Mouse (Mus musculus): ENCODE data around the gene Aip.

DNA sequence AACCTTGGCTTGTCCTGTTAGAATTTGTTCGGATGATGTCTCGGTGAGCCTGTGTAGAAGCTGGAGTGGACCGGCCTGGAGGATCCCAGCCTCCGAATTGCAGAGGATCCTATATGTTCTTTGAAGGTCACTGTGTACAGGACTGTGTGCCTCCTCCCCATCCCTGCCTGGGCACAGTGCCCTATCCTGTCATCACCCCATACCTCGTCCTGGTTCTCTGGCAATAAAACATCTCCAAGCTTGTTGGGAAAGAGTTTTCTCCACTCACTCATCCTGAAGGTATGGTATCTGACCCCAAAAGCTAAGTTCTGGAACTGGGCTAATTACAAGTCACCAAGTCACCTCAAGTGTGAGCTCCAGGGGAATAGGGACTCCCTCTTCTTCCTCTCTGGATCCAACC is 38.6 kb downstream of the Aip start:
- TF ChIP-seq CTCF (IDR thresholded peaks at IDR 0.05; ENCODE audit: low read depth) (no peak), EP300 (IDR thresholded peaks at IDR 0.05; ENCODE audit: low read depth) (no peak)

Data from heart, postnatal 0 days (tissue).